Mouse (Mus musculus) left cerebral cortex, adult 8-10 months (tissue): Measurements from ENCODE around the gene Btnl2. TPM values are rescaled to one million over a fixed set of nuclear protein-coding genes. Genes with fewer than 3 reads are reported as not detected.

Source experiments
- DNase-seq, 2 experiments: peaks; one replicate each; pipeline ENCODE4 v3.0.0; 2022; ENCODE audit warnings: low spot score in 2 of 2
- total RNA-seq, 4 experiments: library from RNA; stranded (reverse); gene quantifications; 2 replicates each; pipeline ENCODE4 v1.2.4; 2022

Btnl2 gene
- total RNA-seq, 4 experiments from 2014 or later, result 0.49 to 0.82 (median 0.63) TPM

DNA sequence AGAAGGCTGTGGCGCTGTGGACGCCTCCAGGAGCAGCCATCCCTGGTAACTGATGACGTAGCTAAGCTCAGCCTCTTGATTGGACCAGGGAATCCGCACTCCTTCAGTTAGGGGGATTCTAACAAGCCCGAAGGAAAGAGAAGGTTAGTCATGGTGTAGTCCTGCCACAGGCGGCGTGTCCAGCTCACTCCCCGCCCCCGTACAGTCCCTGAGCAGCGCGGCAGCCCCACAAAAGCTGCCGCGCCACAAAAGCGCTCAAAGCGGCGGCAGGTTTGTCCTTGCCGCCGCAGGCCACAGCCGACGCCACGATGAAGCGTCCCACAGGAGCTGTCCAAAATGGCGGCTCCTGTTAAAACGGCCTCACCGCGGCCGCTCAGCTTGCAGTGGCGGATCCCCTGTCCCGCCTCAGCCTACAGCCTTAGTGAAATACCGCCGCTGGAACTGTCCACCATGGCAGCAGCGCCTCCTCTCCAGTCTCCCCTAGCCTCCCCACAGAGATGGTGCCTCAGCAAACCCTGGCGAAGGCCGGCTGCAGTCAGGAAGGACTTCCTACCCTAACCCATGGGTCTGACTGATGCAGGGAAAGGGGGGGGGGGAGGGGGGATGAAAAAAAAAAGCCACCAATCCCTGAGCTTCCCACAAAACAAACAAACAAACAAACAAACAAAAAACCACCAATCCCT lies 44.2 kb downstream of the Btnl2 start, which contains the start of gene BC051142:
BC051142 (plus strand) TSS at position 110 of the 683 bp plus-strand sequence.
- DNase-seq, result peak; percentile 75 to 82

DNA sequence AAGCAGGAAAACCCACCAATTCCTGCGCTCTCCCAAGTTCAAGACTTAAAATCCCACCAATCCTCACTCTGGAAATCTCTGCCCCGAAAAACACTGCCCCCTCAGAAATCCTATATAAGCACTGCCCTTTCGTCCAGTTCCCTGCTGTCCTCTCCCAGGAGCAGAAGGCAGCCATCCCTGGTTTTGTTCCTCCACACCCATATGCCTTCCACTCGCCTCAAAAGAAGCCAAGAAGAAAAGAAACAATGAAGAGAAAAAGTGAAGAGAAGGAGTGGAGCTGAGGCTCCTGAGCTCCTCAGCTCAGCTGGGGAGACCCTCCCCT lies 44.7 kb downstream of the Btnl2 start:
- no peak for DNase-seq

DNA sequence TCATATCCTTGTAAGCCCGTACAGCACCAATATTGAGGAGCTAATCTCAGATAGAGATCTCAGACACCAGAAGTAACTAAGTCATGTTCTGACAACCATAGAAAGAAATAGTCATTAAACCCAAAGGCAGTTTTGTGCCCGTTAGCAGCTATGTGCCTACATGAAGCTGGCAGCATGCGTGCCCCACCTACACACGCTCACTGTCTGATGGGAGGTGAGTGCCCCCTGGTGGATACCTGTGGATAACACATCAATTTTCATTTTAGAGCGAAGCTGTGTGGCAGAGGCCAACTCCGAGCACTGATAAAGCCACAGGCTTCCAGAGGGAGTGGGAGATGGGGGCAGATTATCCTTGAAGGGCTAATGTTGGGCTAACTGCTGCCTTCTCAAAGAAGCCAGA lies 56.5 kb downstream of the Btnl2 start:
- peak; percentile 35 to 60 for DNase-seq

Other genes starting within 250 kb of the Btnl2 start
- gene H2-DMa, start 235.3 kb upstream of the Btnl2 start, total RNA-seq, result 10 to 100 TPM; 20.7 to 35.3 (median 30.7) TPM
- 100 to 1,000 TPM; 181 to 210 (median 190) TPM for gene Brd2, start 232.2 kb upstream of the Btnl2 start, total RNA-seq
- 1 to 10 TPM in 3 of 4 experiments, under 1 TPM in 1; 0.84 to 3.5 (median 2.0) TPM for gene H2-DMb2, start 211.5 kb upstream of the Btnl2 start, total RNA-seq
- gene H2-DMb1, start 201.8 kb upstream of the Btnl2 start, total RNA-seq, result 1 to 10 TPM; 2.2 to 7.1 (median 3.5) TPM
- gene Tap1, start 167.3 kb upstream of the Btnl2 start, total RNA-seq, result 1 to 10 TPM; 3.0 to 8.6 (median 4.6) TPM
- 1 to 10 TPM; 2.6 to 3.2 (median 3.0) TPM for gene Psmb9, start 167.1 kb upstream of the Btnl2 start, total RNA-seq
- 10 to 100 TPM in 1 of 4 experiments, 1 to 10 TPM in 3; 4.0 to 12.1 (median 7.1) TPM for gene Psmb8, start 157.1 kb upstream of the Btnl2 start, total RNA-seq
- 10 to 100 TPM; 10.2 to 18.0 (median 16.3) TPM for gene Tap2, start 151.3 kb upstream of the Btnl2 start, total RNA-seq
- gene H2-Ob, start 115.9 kb upstream of the Btnl2 start, total RNA-seq, result 1 to 10 TPM in 2 of 4 experiments, under 1 TPM in 2; 0.54 to 1.3 (median 0.90) TPM
- gene H2-Ab1, start 97.1 kb upstream of the Btnl2 start, total RNA-seq, result 10 to 100 TPM in 2 of 4 experiments, 1 to 10 TPM in 2; 2.4 to 30.3 (median 11.7) TPM
- gene H2-Aa, start 67.0 kb upstream of the Btnl2 start, total RNA-seq, result 10 to 100 TPM in 2 of 4 experiments, 1 to 10 TPM in 2; 3.4 to 37.3 (median 13.3) TPM
- gene H2-Eb1, start 49.0 kb upstream of the Btnl2 start, total RNA-seq, result 10 to 100 TPM in 2 of 4 experiments, 1 to 10 TPM in 2; 2.7 to 26.0 (median 9.3) TPM
- not detected for gene H2-Eb2, start 29.2 kb upstream of the Btnl2 start, total RNA-seq
- not detected for gene Btnl1, start 22.3 kb downstream of the Btnl2 start, total RNA-seq
- gene BC051142, start 44.0 kb downstream of the Btnl2 start, total RNA-seq, result 1 to 10 TPM; 3.3 to 5.1 (median 4.3) TPM
- gene Btnl4, start 122.5 kb downstream of the Btnl2 start, total RNA-seq, result not detected
- not detected for gene Btnl6, start 162.5 kb downstream of the Btnl2 start, total RNA-seq
- gene Notch4, start 209.4 kb downstream of the Btnl2 start, total RNA-seq, result 10 to 100 TPM in 1 of 4 experiments, 1 to 10 TPM in 3; 9.4 to 13.0 (median 9.6) TPM
- gene Gpsm3, start 235.0 kb downstream of the Btnl2 start, total RNA-seq, result 1 to 10 TPM; 2.1 to 4.2 (median 3.4) TPM
- 10 to 100 TPM; 59.5 to 66.5 (median 62.6) TPM for gene Pbx2, start 236.4 kb downstream of the Btnl2 start, total RNA-seq
- gene Ager, start 243.0 kb downstream of the Btnl2 start, total RNA-seq, result under 1 TPM; 0.39 to 0.83 (median 0.54) TPM
- gene Rnf5, start 248.9 kb downstream of the Btnl2 start, total RNA-seq, result 10 to 100 TPM; 73.3 to 77.6 (median 76.0) TPM
- 100 to 1,000 TPM; 150 to 164 (median 155) TPM for gene Agpat1, start 249.4 kb downstream of the Btnl2 start, total RNA-seq